Mouse (Mus musculus) neural tube, embryonic 14.5 days (tissue): Measurements from ENCODE around the gene Nfil3. TPM values are rescaled to one million over a fixed set of nuclear protein-coding genes. Genes with fewer than 3 reads are reported as not detected.

Experiments used
- ATAC-seq: fragments of 200-750 bp; cut with Nextera tagmentation; 2 replicates; pipeline ENCODE4 v1.8.0; 2017; ENCODE audit warnings: low read depth, mild to moderate bottlenecking, moderate TSS enrichment, moderate library complexity
- H3K27ac ChIP-seq: fragments of 300-500 bp; sonication (generic); 2 replicates; pipeline ENCODE4 v1.5.1; 2014; ENCODE audit warnings: low read depth, mild to moderate bottlenecking, control low read depth, low read length, moderate library complexity, mixed read lengths
- H3K27me3 ChIP-seq: fragments of 300-500 bp; sonication (generic); 2 replicates; pipeline ENCODE4 v1.6.1; 2014; ENCODE audit warnings: low read length; ENCODE audit not compliant: control insufficient read depth, insufficient read depth
- H3K36me3 ChIP-seq: fragments of 300-500 bp; sonication (generic); 2 replicates; pipeline ENCODE4 v1.6.1; 2014; ENCODE audit warnings: low read length, mixed read lengths; ENCODE audit not compliant: control insufficient read depth, insufficient read depth
- H3K4me1 ChIP-seq: fragments of 300-500 bp; sonication (generic); 2 replicates; pipeline ENCODE4 v1.6.1; 2014; ENCODE audit warnings: low read length; ENCODE audit not compliant: control insufficient read depth, insufficient read depth
- H3K4me2 ChIP-seq: fragments of 300-500 bp; sonication (generic); 2 replicates; pipeline ENCODE4 v1.6.1; 2014; ENCODE audit warnings: mild to moderate bottlenecking, low read depth, low read length, control low read depth
- H3K4me3 ChIP-seq: fragments of 300-500 bp; sonication (generic); 2 replicates; pipeline ENCODE4 v1.5.1; 2014; ENCODE audit warnings: low read depth, low read length, control low read depth, mixed read lengths
- H3K9ac ChIP-seq: fragments of 300-500 bp; sonication (generic); replicated peaks from 2 replicates; pipeline ENCODE4 v1.6.1; 2014; ENCODE audit warnings: low read depth, mild to moderate bottlenecking, control low read depth, low read length, mixed read lengths
- H3K9me3 ChIP-seq: fragments of 300-500 bp; sonication (generic); 2 replicates; pipeline ENCODE4 v1.6.1; 2016; ENCODE audit warnings: low read length; ENCODE audit not compliant: control insufficient read depth
- WGBS: fragments of 180-500 bp; shearing (Covaris S2); extraction: QIAGEN DNeasy Blood & Tissue Kit; methylation state at CpG from one replicate; pipeline ENCODE4 v1.1.7; 2014; 5-methylcytosine and 5-hydroxymethylcytosine counted together
- polyA plus RNA-seq: library from polyadenylated mRNA; unstranded; fragments of >200 nt; fragmentation: Nextera tagmentation; extraction: Ambion mirVana; gene quantifications from 2 replicates; pipeline ENCODE4 v1.2.1, GENCODE M21; 2014

Gene Nfil3
- polyA plus RNA-seq, 1 experiment from 2014 or later = 49.5 TPM

DNA sequence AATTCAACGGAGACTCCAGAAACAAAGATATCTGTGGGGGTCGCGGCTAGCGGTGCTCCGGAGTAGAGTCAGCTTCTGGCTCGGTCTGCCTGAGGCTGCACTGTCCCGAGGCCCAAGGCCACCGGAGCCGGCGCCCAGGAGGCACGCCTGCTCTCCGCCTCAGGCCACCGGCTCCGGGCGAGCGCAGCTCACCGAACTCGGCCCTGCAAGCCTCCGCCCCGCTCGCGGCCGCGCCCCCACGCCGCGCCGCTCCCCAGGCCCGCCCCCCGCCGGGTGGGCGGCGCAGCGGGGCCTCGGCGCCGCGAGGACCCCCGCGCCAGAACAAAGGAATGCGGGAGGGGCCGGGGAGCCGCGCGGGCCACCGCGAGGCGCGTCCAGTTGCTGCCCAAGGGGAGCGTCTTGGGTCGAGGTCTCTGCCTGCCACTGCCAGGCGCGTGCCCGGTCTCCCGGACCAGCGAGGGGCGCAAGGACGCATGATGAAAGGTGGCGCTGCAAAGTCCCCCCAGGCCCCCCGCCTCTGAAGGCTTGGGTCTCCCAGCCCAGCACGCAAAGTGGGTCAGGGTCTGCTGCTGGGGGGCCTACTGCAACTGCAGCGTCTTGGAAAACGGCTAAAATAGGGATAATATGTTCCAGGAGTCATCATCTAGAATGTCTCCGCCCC, 2.4 kb downstream of the Nfil3 start:
- Histone ChIP-seq H3K9me3 (no peaks in the 10 kb centered on the region), H3K4me3 (peak overlapping the region; percentile 92), H3K27me3 (no peaks in the 10 kb centered on the region), H3K9ac (peak overlapping the region; percentile 98), H3K4me1 (peaks cover 30% of the 10 kb centered on the region), H3K4me2 (peak overlapping the region; percentile 97), H3K36me3 (no peaks in the 10 kb centered on the region), H3K27ac (peak overlapping the region; percentile 97)
- WGBS = under 1% methylated on average over 52 of the region's 64 CpGs
- peak; percentile 26 for ATAC-seq

DNA sequence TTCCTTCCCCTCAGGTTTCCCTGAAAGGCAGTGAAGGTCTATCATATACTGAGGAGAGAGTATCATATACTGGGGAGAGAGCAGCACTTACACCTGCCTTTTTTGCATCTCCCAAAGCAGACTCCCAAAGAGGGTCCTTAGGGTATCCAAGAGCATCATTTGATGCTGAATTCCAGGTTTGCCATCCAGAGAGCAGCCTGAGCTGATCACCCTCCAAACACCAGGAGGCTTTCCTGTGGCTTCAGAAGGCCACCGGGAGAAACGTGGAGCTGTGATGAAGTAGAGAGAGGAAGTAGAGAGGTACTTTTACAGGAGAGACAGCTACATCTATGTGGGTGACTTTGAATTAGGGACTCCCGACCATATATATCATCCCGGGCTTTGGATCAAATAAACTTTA, 3.1 kb downstream of the Nfil3 start:
- H3K36me3 ChIP-seq = no peaks in the 10 kb centered on the region
- WGBS = 15% methylated on average over 4 of the region's 4 CpGs
- peaks cover 30% of the 10 kb centered on the region for H3K4me1 ChIP-seq
- no peak for ATAC-seq
- H3K27me3 ChIP-seq = no peaks in the 10 kb centered on the region
- H3K27ac ChIP-seq = peak overlapping the region; percentile 97
- H3K9me3 ChIP-seq = no peaks in the 10 kb centered on the region
- peak overlapping the region; percentile 97 for H3K4me2 ChIP-seq
- H3K4me3 ChIP-seq = peak overlapping the region; percentile 92
- H3K9ac ChIP-seq = peak overlapping the region; percentile 98; the same call in 1 of the 2 replicates

- Histone ChIP-seq H3K4me3 (peak overlapping the region; percentile 92), H3K9ac (0 out of 2 replicates have a peak overlapping the region, but pooled peaks have one; percentile 5), H3K27ac (no peak overlapping the region), H3K9me3 (no peaks in the 10 kb centered on the region), H3K4me2 (peak overlapping the region; percentile 97), H3K36me3 (no peaks in the 10 kb centered on the region), H3K4me1 (peaks cover 29% of the 10 kb centered on the region), H3K27me3 (no peaks in the 10 kb centered on the region)
- ATAC-seq = no peak
- 65% methylated on average over 9 of the region's 9 CpGs for WGBS
These were observed 3.7 kb downstream of the Nfil3 start for GRCm38 (mm10) chr13:52977221-52977609.

DNA sequence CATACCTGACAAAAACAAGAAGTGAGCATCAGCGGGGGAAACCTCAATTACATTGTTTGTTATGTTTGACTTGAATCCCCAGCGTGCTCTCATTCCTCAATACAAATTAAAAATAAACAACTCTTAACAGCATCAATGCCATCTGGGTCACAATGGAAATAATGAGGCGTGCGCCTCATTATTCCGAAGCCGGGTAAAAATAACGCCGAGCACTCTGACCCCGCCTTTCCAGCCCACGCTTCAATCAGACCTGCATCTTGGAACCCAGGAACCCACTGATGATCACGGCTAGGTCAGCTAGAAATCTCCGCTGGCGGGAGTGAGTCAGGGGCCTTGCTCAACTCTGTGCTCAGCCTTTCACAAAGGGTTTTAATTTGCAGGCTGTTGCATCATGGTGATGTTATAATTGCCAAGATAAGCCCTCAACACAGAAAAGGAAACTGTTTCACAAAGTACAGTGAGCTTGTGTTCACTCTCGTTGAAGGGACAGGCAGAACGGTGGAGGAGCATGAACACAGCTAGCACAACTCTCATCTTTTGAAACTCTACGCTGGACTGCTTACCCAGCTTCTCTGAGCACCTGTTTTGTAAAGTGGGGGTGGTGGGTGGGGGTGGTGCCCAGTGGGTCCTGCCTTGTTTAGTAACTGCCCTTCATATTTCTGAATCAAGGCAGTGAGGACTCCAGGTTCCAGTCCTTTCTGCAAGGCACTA, 4.2 kb downstream of the Nfil3 start:
- peak overlapping the region; percentile 2; the same call in 1 of the 2 replicates for H3K4me3 ChIP-seq
- peaks cover 25% of the 10 kb centered on the region for H3K4me1 ChIP-seq
- H3K9ac ChIP-seq = no peak overlapping the region
- H3K9me3 ChIP-seq = no peaks in the 10 kb centered on the region
- WGBS = 18% methylated on average over 16 of the region's 16 CpGs
- no peak for ATAC-seq
- no peaks in the 10 kb centered on the region for H3K36me3 ChIP-seq
- H3K27ac ChIP-seq = no peak overlapping the region; the same call in 1 of the 2 replicates
- H3K27me3 ChIP-seq = no peaks in the 10 kb centered on the region
- peak overlapping the region; percentile 97 for H3K4me2 ChIP-seq

DNA sequence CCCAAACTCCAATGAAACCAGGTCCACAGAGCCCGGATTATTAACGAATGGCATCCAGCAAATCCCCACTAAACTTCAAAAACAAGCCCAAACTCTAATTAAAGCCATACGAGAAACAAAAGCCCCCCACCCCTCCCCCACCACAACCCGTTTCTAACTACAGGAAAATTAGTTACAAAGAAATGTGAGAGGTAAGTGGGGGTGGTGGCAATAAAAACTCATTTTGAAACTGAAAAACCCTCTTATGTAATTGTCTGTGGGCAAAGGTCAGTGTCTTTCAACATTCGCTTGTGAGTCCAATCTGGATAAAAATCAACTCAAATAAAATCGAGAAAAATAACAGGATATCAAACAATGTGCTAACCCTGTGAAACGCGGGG, 4.8 kb downstream of the Nfil3 start:
- Histone ChIP-seq H3K9me3 (no peaks in the 10 kb centered on the region), H3K27me3 (no peaks in the 10 kb centered on the region), H3K27ac (no peak overlapping the region; the same call in 1 of the 2 replicates), H3K4me3 (peak overlapping the region; percentile 2; the same call in 1 of the 2 replicates), H3K4me1 (peaks cover 25% of the 10 kb centered on the region), H3K36me3 (no peaks in the 10 kb centered on the region), H3K9ac (no peak overlapping the region), H3K4me2 (peak overlapping the region; percentile 97)
- 24% methylated on average over 8 of the region's 8 CpGs for WGBS
- no peak for ATAC-seq

GRCm38 (mm10) chr13:52974676-52975075, 6.2 kb downstream of the Nfil3 start:
- 76% methylated on average over 3 of the region's 3 CpGs for WGBS
- H3K4me1 ChIP-seq = peaks cover 25% of the 10 kb centered on the region
- ATAC-seq = no peak

DNA sequence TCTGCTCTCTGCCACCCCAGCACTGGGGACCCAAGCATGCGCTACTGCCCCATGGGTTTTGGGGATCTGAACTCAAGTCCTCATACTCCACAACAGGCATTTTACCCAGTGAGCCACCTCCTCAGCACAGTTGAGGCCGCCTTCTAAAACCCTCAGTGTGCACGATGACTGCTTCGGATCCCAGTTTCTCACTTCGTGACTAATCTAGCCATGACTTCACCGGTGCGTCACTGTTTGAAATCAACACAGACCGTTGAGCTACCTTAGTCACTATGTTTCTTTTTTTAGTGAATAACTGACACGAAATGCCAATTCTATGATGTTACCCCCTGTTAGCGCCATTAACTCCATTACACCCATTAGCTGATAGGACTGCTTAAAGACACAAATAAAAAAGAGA, 7.4 kb downstream of the Nfil3 start:
- Histone ChIP-seq H3K9ac (no peak overlapping the region), H3K4me3 (no peak overlapping the region), H3K36me3 (no peaks in the 10 kb centered on the region), H3K27ac (no peak overlapping the region), H3K27me3 (no peaks in the 10 kb centered on the region), H3K4me2 (no peak overlapping the region), H3K9me3 (no peaks in the 10 kb centered on the region), H3K4me1 (peaks cover 25% of the 10 kb centered on the region)
- WGBS = 95% methylated on average over 10 of the region's 10 CpGs
- ATAC-seq = no peak

More at GRCm38 (mm10) chr13:52974676-52975075, 6.2 kb downstream of the Nfil3 start:
- H3K4me3 ChIP-seq = no peak overlapping the region
- H3K9me3 ChIP-seq = no peaks in the 10 kb centered on the region
- no peak overlapping the region for H3K4me2 ChIP-seq
- H3K27me3 ChIP-seq = no peaks in the 10 kb centered on the region
- no peak overlapping the region for H3K9ac ChIP-seq
- H3K27ac ChIP-seq = no peak overlapping the region
- H3K36me3 ChIP-seq = no peaks in the 10 kb centered on the region

DNA sequence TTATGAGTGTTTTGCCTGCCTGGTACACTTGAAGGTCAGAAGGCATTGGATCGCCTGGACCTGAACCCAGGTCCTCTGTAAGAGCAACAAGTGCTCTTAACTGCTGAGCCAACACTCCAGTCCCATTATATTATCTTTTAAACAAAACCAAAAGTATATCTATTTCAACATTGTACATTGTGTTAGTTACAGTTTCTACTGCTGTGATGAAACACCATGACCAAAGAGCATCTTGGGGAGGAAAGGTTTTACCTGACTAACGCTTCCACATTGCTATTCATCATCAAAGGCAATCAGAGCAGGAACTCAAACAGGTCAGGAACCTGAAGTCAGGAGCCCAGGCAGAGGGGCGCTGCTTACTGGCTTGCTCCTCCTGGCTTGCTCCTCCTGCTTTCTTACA, 8.2 kb downstream of the Nfil3 start:
- no peak overlapping the region for H3K27ac ChIP-seq
- no peak overlapping the region for H3K9ac ChIP-seq
- WGBS = 95% methylated on average over 3 of the region's 3 CpGs
- no peak for ATAC-seq
- no peaks in the 10 kb centered on the region for H3K9me3 ChIP-seq
- H3K4me3 ChIP-seq = no peak overlapping the region
- H3K36me3 ChIP-seq = peaks cover 7% of the 10 kb centered on the region
- no peak overlapping the region for H3K4me2 ChIP-seq
- peaks cover 22% of the 10 kb centered on the region for H3K4me1 ChIP-seq
- no peaks in the 10 kb centered on the region for H3K27me3 ChIP-seq

- H3K27me3 ChIP-seq = no peaks in the 10 kb centered on the region
- ATAC-seq = no peak
- H3K4me3 ChIP-seq = no peak overlapping the region
- H3K36me3 ChIP-seq = peaks cover 20% of the 10 kb centered on the region
- WGBS = 92% methylated on average over 6 of the region's 6 CpGs
- H3K9me3 ChIP-seq = no peaks in the 10 kb centered on the region
- no peak overlapping the region for H3K4me2 ChIP-seq
- H3K27ac ChIP-seq = no peak overlapping the region
- H3K9ac ChIP-seq = no peak overlapping the region
- H3K4me1 ChIP-seq = peaks cover 6% of the 10 kb centered on the region; the same call in 1 of the 2 replicates
These were observed 10.0 kb downstream of the Nfil3 start for GRCm38 (mm10) chr13:52970876-52971275.
